Mouse (Mus musculus): ENCODE measurements around the gene Tsga13. TPM values are rescaled to one million over a fixed set of nuclear protein-coding genes. Genes with fewer than 3 reads are reported as not detected.

Tsga13 gene
- not detected in 2 replicates for polyA plus RNA-seq (2016; fragmentation: Nextera tagmentation; extraction: Ambion mirVana)

GRCm38 (mm10) chr6:30915473-30915872 lies at the start of gene Tsga13:
Gene Tsga13, minus strand, starts transcription at chr6:30915573.
- no peak within 1 kb of the TSS for H3K27ac ChIP-seq
- H3K9ac ChIP-seq, result no peak within 1 kb of the TSS
- no peaks in the 10 kb centered on the region for H3K9me3 ChIP-seq (replicated peaks)
- H3K36me3 ChIP-seq, result no peaks in the 10 kb centered on the region
- 73% methylated on average over 2 of the region's 2 CpGs for WGBS (ENCODE audit: insufficient replicate concordance)
- no peak within 1 kb of the TSS for H3K4me3 ChIP-seq
- H3K4me1 ChIP-seq, result no peaks in the 10 kb centered on the region
- peaks cover 8% of the 10 kb centered on the region; the same call in 1 of the 2 replicates for H3K27me3 ChIP-seq (replicated peaks)
- no peak for ATAC-seq
- no peak within 1 kb of the TSS for H3K4me2 ChIP-seq

DNA sequence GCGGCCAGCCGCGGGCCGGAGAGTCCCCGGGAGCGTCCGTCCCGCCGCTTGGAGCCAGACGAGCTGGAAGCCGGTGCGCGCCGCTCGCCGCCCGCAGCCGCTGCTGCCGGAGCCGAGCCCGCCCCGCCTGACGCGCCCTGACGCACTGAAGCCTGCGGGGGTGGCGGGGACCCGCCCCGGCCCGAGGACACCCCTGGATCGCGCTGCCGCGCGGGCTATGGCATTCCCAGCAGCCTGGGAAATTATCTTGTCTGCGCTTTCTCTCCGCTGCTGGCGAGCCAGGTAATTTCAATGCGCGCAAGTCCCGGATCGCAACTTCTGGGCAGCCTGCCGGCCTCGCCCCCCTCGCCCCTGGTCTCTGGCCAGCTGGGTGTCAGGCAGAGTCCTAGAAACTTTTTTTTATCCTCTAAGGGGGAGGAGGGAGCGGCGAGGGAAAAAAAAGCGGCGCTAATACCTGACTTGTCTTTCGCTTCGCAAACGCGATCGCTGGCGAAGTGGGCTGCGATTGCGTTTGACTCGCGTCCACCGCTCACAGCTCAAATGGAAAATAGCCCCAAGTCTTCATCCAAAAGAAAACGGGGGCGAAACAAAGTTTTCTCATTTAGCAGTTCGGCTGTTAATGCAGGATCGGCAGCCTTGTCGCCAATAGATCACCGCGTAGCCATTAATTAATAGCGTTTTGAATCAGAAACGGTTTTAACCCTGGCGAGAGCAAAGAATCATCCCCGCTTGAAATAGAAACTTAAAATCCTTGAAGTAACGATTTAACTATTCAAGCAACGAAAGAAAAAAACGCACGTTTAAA lies 43.6 kb upstream of the Tsga13 start, which contains the start of gene Klf14:
Klf14 (minus strand) TSS at position 343 of the 805 bp plus-strand sequence.
- H3K9me3 ChIP-seq (replicated peaks), result peaks cover 13% of the 10 kb centered on the region
- H3K27ac ChIP-seq, result no peak within 1 kb of the TSS
- 1% methylated on average over 75 of the region's 75 CpGs for WGBS (ENCODE audit: insufficient replicate concordance)
- H3K27me3 ChIP-seq (replicated peaks), result peaks cover 67% of the 10 kb centered on the region
- H3K4me1 ChIP-seq, result 0 out of 2 replicates have a peak, but pooled peaks cover 4% of the 10 kb centered on the region
- H3K4me2 ChIP-seq, result peak within 1 kb of the TSS; percentile 62
- no peaks in the 10 kb centered on the region for H3K36me3 ChIP-seq
- no peak within 1 kb of the TSS for H3K9ac ChIP-seq
- peak within 1 kb of the TSS; percentile 51 for H3K4me3 ChIP-seq
- ATAC-seq, result no peak

DNA sequence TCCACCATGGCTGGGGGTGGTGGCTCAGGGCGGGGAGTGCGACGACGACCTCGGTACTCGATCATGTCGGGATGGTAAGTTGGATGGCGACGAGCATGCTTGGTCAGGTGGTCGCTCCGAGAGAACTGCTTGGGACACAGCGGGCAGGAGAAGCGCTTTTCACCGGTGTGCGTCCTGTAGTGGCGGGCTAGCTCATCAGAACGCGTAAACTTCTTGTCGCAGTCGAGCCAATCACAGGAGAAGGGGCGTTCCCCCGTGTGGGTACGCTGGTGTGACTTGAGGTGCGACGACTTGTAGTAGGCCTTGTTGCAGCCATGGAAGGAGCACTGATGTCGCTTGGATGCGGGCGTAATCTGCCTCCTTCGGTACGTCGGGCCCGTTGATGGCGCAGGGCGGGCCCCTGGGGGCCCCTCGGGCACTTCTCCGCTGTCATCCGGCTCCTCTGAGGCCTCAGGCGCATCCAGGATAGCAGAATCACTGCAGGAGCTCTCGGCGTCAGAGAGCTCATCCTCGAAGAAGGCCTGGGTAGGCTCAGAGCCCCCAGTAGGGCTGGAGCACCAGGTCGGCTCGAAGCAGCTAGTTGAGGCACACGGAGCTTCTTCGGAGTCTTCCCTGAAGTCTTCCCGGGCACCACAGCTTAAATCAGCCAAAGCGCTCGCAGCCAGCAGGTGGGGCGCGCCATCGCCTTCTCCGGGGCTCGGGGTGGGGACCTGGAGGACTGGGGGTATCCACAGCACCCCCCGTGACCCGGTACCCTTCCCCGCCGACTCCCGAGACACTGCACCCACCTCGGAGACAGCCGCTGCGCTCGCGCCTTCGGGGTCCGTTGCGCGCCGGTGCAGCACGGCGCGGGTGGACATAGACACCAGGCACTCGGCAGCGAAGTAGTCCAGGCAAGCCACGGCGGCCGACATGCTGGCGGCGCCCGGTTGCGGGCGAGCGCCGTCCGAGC lies 42.7 kb upstream of the Tsga13 start:
- H3K4me2 ChIP-seq, result peak overlapping the region; percentile 62
- WGBS (ENCODE audit: insufficient replicate concordance), result 7% methylated on average over 84 of the region's 84 CpGs
- no peak overlapping the region for H3K27ac ChIP-seq
- no peak for ATAC-seq
- H3K9ac ChIP-seq, result no peak overlapping the region
- peaks cover 13% of the 10 kb centered on the region for H3K9me3 ChIP-seq (replicated peaks)
- H3K27me3 ChIP-seq (replicated peaks), result peaks cover 62% of the 10 kb centered on the region
- H3K4me1 ChIP-seq, result 0 out of 2 replicates have a peak, but pooled peaks cover 4% of the 10 kb centered on the region
- no peaks in the 10 kb centered on the region for H3K36me3 ChIP-seq
- peak overlapping the region; percentile 51 for H3K4me3 ChIP-seq

- no peak overlapping the region for H3K27ac ChIP-seq
- 54% methylated on average over 5 of the region's 5 CpGs for WGBS (ENCODE audit: insufficient replicate concordance)
- no peak for ATAC-seq
These were observed 23.9 kb upstream of the Tsga13 start for GRCm38 (mm10) chr6:30939264-30939663.

DNA sequence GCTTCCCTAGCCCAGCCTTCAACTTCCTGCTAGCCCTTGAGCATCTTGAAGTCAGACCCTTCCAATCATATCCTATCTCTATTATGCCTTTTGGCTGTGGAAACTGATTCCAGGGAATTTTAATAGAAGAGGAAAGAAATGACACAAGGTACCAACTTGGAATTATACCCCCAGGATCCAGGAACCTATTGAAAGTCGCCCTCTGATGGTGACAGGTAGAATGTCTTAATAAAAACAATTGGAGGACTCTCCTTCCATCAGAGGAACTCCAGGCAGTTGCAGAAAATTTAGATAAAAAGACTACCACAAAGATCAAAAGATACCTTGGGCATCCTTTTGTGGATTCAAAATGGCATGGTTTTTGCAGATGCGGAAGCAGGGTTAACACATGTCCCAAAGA lies 7.4 kb upstream of the Tsga13 start:
- no peak for ATAC-seq
- Histone ChIP-seq H3K9me3 (replicated peaks) (no peaks in the 10 kb centered on the region), H3K4me1 (no peaks in the 10 kb centered on the region), H3K27me3 (replicated peaks) (peaks cover 16% of the 10 kb centered on the region), H3K4me3 (no peak overlapping the region), H3K9ac (no peak overlapping the region), H3K4me2 (no peak overlapping the region), H3K27ac (no peak overlapping the region), H3K36me3 (no peaks in the 10 kb centered on the region)
- 39% methylated on average over 2 of the region's 2 CpGs for WGBS (ENCODE audit: insufficient replicate concordance)

More at GRCm38 (mm10) chr6:30939264-30939663, 23.9 kb upstream of the Tsga13 start:
- H3K4me2 ChIP-seq, result no peak overlapping the region
- peaks cover 10% of the 10 kb centered on the region for H3K27me3 ChIP-seq (replicated peaks)
- no peaks in the 10 kb centered on the region for H3K4me1 ChIP-seq
- H3K9me3 ChIP-seq (replicated peaks), result no peaks in the 10 kb centered on the region
- no peak overlapping the region for H3K9ac ChIP-seq
- no peaks in the 10 kb centered on the region for H3K36me3 ChIP-seq
- no peak overlapping the region for H3K4me3 ChIP-seq

DNA sequence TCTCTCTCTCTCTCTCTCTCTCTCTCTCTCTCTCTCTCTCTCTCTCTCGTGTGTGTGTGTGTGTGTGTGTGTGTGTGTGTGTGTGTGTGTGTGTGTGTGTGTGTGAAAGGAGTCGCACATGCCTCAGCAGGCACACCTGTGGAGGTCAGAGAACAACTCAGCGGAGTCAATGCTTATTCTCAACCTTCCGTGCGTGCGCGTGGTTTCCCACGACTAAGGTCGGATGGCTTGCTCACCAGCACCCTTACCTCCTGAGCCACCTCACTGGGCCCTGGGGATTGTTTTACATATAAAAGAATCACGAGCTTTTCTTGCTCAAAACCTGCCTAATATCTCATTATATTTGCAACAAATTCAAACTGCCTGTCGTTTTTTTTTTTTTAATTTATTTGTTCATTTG lies 6.5 kb upstream of the Tsga13 start:
- 66% methylated on average over 9 of the region's 11 CpGs for WGBS (ENCODE audit: insufficient replicate concordance)
- no peak overlapping the region for H3K9ac ChIP-seq
- peaks cover 16% of the 10 kb centered on the region for H3K27me3 ChIP-seq (replicated peaks)
- no peak overlapping the region for H3K27ac ChIP-seq
- no peak overlapping the region for H3K4me2 ChIP-seq
- H3K9me3 ChIP-seq (replicated peaks), result no peaks in the 10 kb centered on the region
- H3K4me3 ChIP-seq, result no peak overlapping the region
- H3K36me3 ChIP-seq, result no peaks in the 10 kb centered on the region
- H3K4me1 ChIP-seq, result no peaks in the 10 kb centered on the region
- no peak for ATAC-seq

- H3K27ac ChIP-seq, result no peak overlapping the region
- no peaks in the 10 kb centered on the region for H3K36me3 ChIP-seq
- 41% methylated on average over 21 of the region's 21 CpGs for WGBS (ENCODE audit: insufficient replicate concordance)
- peaks cover 16% of the 10 kb centered on the region for H3K27me3 ChIP-seq (replicated peaks)
- H3K4me2 ChIP-seq, result no peak overlapping the region
- no peak overlapping the region for H3K4me3 ChIP-seq
- H3K9ac ChIP-seq, result no peak overlapping the region
- no peaks in the 10 kb centered on the region for H3K9me3 ChIP-seq (replicated peaks)
- no peak for ATAC-seq
- no peaks in the 10 kb centered on the region for H3K4me1 ChIP-seq
These were observed 5.7 kb upstream of the Tsga13 start for GRCm38 (mm10) chr6:30920834-30921675.

- Histone ChIP-seq H3K4me1 (no peaks in the 10 kb centered on the region), H3K4me3 (no peak overlapping the region), H3K27ac (no peak overlapping the region), H3K36me3 (no peaks in the 10 kb centered on the region), H3K27me3 (replicated peaks) (peaks cover 12% of the 10 kb centered on the region; the same call in 1 of the 2 replicates), H3K4me2 (no peak overlapping the region), H3K9me3 (replicated peaks) (no peaks in the 10 kb centered on the region), H3K9ac (no peak overlapping the region)
- no peak for ATAC-seq
- 55% methylated on average over 3 of the region's 3 CpGs for WGBS (ENCODE audit: insufficient replicate concordance)
These were observed 7.4 kb downstream of the Tsga13 start for GRCm38 (mm10) chr6:30907970-30908369.

DNA sequence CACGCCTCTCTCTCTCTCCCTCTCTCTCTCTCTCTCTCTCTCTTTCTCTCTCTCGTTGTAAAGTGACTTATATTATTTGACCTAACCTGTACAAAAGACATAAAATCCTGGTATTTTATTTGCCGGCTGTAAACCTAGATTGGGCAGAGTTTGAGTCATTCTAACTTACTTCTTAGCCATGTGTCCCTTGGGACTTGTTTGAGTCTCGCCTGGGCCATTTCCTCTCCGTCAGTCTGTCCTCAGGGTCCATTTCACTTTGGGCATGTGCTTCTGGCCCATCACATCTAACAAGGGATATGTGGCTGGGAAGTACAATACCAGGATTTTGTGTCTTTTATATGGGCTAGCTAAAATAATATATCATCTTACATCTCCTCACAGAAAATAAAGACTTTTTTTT lies 10.5 kb downstream of the Tsga13 start:
- WGBS (ENCODE audit: insufficient replicate concordance), result 61% methylated on average over 5 of the region's 5 CpGs
- Histone ChIP-seq H3K27me3 (replicated peaks) (peaks cover 12% of the 10 kb centered on the region; the same call in 1 of the 2 replicates), H3K9ac (no peak overlapping the region), H3K4me2 (no peak overlapping the region), H3K27ac (no peak overlapping the region), H3K4me3 (no peak overlapping the region), H3K4me1 (no peaks in the 10 kb centered on the region), H3K9me3 (replicated peaks) (no peaks in the 10 kb centered on the region), H3K36me3 (no peaks in the 10 kb centered on the region)
- no peak for ATAC-seq

DNA sequence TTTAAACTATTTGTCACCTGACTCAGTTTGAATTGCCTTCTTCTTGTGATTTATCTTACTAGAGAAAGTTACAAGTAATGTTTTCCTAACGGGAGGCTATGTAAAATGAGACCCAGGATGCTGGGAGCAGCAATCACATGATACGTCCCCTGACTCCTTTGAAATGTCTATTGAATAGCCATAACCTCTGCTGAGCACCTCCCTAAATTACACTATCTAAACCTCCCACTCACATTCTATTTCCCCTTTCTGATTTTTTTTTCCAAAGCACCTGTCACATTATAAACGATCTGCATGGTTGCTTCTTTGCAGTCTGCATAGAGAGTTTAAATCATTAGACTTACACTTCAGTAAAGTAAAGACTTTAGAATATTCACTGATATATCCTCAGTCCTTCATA lies 11.3 kb downstream of the Tsga13 start:
- WGBS (ENCODE audit: insufficient replicate concordance), result 32% methylated on average over 3 of the region's 3 CpGs
- no peaks in the 10 kb centered on the region for H3K36me3 ChIP-seq

DNA sequence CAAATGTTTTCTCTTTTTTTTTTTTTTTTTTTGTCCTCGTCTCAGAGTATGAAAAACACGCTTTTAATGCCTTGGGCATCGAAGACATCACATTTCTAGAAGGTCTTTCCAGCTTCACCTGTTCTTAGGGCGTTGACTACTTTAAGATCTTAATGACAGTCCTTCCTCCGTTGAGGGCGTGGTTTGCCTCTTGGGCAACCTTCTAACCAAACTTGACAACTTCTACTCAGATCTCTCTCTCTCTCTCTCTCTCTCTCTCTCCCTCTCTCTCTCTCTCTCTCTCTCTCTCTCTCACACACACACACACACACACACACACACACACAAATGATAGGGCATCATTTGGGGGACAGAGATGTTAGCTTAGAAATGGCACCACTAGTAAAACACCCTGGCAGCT lies 17.9 kb downstream of the Tsga13 start:
- WGBS (ENCODE audit: insufficient replicate concordance), result 46% methylated on average over 6 of the region's 6 CpGs
- no peak for ATAC-seq
- H3K4me3 ChIP-seq, result no peak overlapping the region

More for the DNA sequence above, 11.3 kb downstream of the Tsga13 start:
- H3K4me1 ChIP-seq, result no peaks in the 10 kb centered on the region
- H3K27me3 ChIP-seq (replicated peaks), result peaks cover 12% of the 10 kb centered on the region; the same call in 1 of the 2 replicates
- H3K4me2 ChIP-seq, result no peak overlapping the region
- no peaks in the 10 kb centered on the region for H3K9me3 ChIP-seq (replicated peaks)
- no peak overlapping the region for H3K27ac ChIP-seq
- ATAC-seq, result no peak
- no peak overlapping the region for H3K4me3 ChIP-seq
- no peak overlapping the region for H3K9ac ChIP-seq

More for the DNA sequence above, 17.9 kb downstream of the Tsga13 start:
- Histone ChIP-seq H3K4me2 (peak overlapping the region; percentile 78), H3K9ac (no peak overlapping the region), H3K4me1 (peaks cover 26% of the 10 kb centered on the region), H3K9me3 (replicated peaks) (no peaks in the 10 kb centered on the region), H3K36me3 (no peaks in the 10 kb centered on the region), H3K27ac (0 out of 2 replicates have a peak overlapping the region, but pooled peaks have one; percentile 20), H3K27me3 (replicated peaks) (no peaks in the 10 kb centered on the region)
